Mouse (Mus musculus) kidney, postnatal 25 days (tissue): Measurements from ENCODE around the gene Ifitm6.
"Not testable (repeated sequence)": the region's sequence is repeated elsewhere in the genome, so short reads cannot be mapped to it uniquely, and the experiment has no call there.

Experiments
- DNase-seq, 2 experiments: peaks; one replicate each; pipeline ENCODE4 v3.0.0; 2021; ENCODE audit warnings: mixed read lengths in 2 of 2

The Ifitm6 gene

GRCm38 (mm10) chr7:141017824-141018223 lies at the start of gene Ifitm6:
TSS of gene Ifitm6 (minus strand) at chr7:141017924.
- not testable (repeated sequence) for DNase-seq

- peak; percentile 44 to 71 for DNase-seq
Measured at GRCm38 (mm10) chr7:141064576-141064975, 46.9 kb upstream of the Ifitm6 start.

- DNase-seq, result peak in 1 of 2 experiments; percentile 55
Measured at GRCm38 (mm10) chr7:141064175-141064574, 46.5 kb upstream of the Ifitm6 start.

- peak in 1 of 2 experiments; percentile 6 for DNase-seq
Measured at GRCm38 (mm10) chr7:141063353-141063752, 45.6 kb upstream of the Ifitm6 start.

- DNase-seq, result peak in 1 of 2 experiments; percentile 23
Measured at GRCm38 (mm10) chr7:141062525-141062924, 44.8 kb upstream of the Ifitm6 start.

GRCm38 (mm10) chr7:141061269-141061692 lies 43.6 kb upstream of the Ifitm6 start:
- peak in 1 of 2 experiments; percentile 29 for DNase-seq

- DNase-seq, result peak; percentile 68 to 85
Measured at GRCm38 (mm10) chr7:141060426-141061242, 42.9 kb upstream of the Ifitm6 start, which contains the start of gene B4galnt4. TSS of gene B4galnt4 (plus strand) at chr7:141061104.

- peak in 1 of 2 experiments; percentile 27 for DNase-seq
Measured at GRCm38 (mm10) chr7:141059929-141060328, 42.2 kb upstream of the Ifitm6 start.

- DNase-seq, result no peak
Measured at GRCm38 (mm10) chr7:141058601-141059341, 41.0 kb upstream of the Ifitm6 start.

- DNase-seq, result peak in 1 of 2 experiments; percentile 41
Measured at GRCm38 (mm10) chr7:141057541-141057940, 39.8 kb upstream of the Ifitm6 start.

- no peak for DNase-seq
Measured at GRCm38 (mm10) chr7:141056976-141057375, 39.3 kb upstream of the Ifitm6 start.

GRCm38 (mm10) chr7:141055785-141056184 lies 38.1 kb upstream of the Ifitm6 start:
- DNase-seq, result no peak

GRCm38 (mm10) chr7:141052421-141052820 lies 34.7 kb upstream of the Ifitm6 start:
- DNase-seq, result no peak

GRCm38 (mm10) chr7:141052016-141052415 lies 34.3 kb upstream of the Ifitm6 start:
- no peak for DNase-seq

- no peak for DNase-seq
Measured at GRCm38 (mm10) chr7:141051060-141051685, 33.4 kb upstream of the Ifitm6 start.

- DNase-seq, result no peak
Measured at GRCm38 (mm10) chr7:141049326-141049725, 31.6 kb upstream of the Ifitm6 start.

GRCm38 (mm10) chr7:141048226-141049218 lies 30.8 kb upstream of the Ifitm6 start:
- DNase-seq, result peak; percentile 93 to 96

GRCm38 (mm10) chr7:141047581-141048225 lies 30.0 kb upstream of the Ifitm6 start:
- DNase-seq, result peak; percentile 80 to 91

GRCm38 (mm10) chr7:141046931-141047580 lies 29.3 kb upstream of the Ifitm6 start:
- DNase-seq, result peak; percentile 36 to 60

GRCm38 (mm10) chr7:141042539-141042938 lies 24.8 kb upstream of the Ifitm6 start:
- DNase-seq, result no peak

- peak; percentile 85 to 90 for DNase-seq
Measured at GRCm38 (mm10) chr7:141041661-141042060, 23.9 kb upstream of the Ifitm6 start.
